Mouse (Mus musculus) spleen, adult 2 months (tissue): ENCODE data around the gene U2af1. TPM values are rescaled to one million over a fixed set of nuclear protein-coding genes. Genes with fewer than 3 reads are reported as not detected.

Experiments used
- DNase-seq, 2 experiments: peaks; one replicate each; pipeline versions ENCODE4 v3.0.0 to v3.0.0-alpha.2; 2012 to 2021; ENCODE audit warnings: low spot score in 2 of 2, low read depth in 1 of 2
- H3K27ac ChIP-seq: fragments of 200-500 bp; 2 replicates; pipeline ENCODE4 v1.5.1; 2012; ENCODE audit warnings: low read length, inconsistent platforms; ENCODE audit not compliant: insufficient read depth
- H3K27me3 ChIP-seq: fragments of 200-500 bp; 2 replicates; pipeline ENCODE4 v1.6.1; 2012; ENCODE audit warnings: mild to moderate bottlenecking, moderate library complexity, low read length, inconsistent platforms; ENCODE audit not compliant: control insufficient read depth, insufficient read depth
- H3K36me3 ChIP-seq: fragments of 200-500 bp; 2 replicates; pipeline ENCODE4 v1.6.1; 2012; ENCODE audit warnings: mild to moderate bottlenecking, low read length, inconsistent platforms; ENCODE audit not compliant: control insufficient read depth, insufficient read depth
- H3K4me1 ChIP-seq: fragments of 200-500 bp; 2 replicates; pipeline ENCODE4 v1.6.1; 2011; ENCODE audit warnings: inconsistent platforms; ENCODE audit not compliant: control insufficient read depth, insufficient read depth, insufficient read length
- H3K4me3 ChIP-seq: fragments of 200-500 bp; 2 replicates; pipeline ENCODE4 v1.5.1; 2011; ENCODE audit warnings: mild to moderate bottlenecking, inconsistent platforms; ENCODE audit not compliant: insufficient read depth, insufficient read length; ENCODE audit errors: extremely low read depth
- CTCF ChIP-seq: fragments of 200-500 bp; IDR thresholded peaks from 2 replicates; pipeline ENCODE4 v1.5.1; 2011; ENCODE audit warnings: mild to moderate bottlenecking, inconsistent platforms; ENCODE audit not compliant: insufficient read depth, insufficient read length, insufficient replicate concordance; ENCODE audit errors: extremely low read depth
- POLR2A ChIP-seq: fragments of 200-500 bp; IDR thresholded peaks from 2 replicates; pipeline ENCODE4 v1.6.1; 2011; ENCODE audit warnings: low read depth, low read length, inconsistent platforms
- WGBS: fragments of 180-500 bp; shearing (Covaris S2); methylation state at CpG from one replicate; pipeline ENCODE4 v1.1.7; 2018; 5-methylcytosine and 5-hydroxymethylcytosine counted together
- polyA plus RNA-seq: library from polyadenylated mRNA; depleted of rRNA; stranded (reverse); fragments of >200 nt; gene quantifications from 2 replicates; pipeline ENCODE4 v1.2.3, GENCODE M21; 2012

U2af1 gene
- polyA plus RNA-seq, 1 experiment: 36.2 TPM

GRCm38 (mm10) chr17:31637866-31638570, 20.7 kb downstream of the U2af1 start:
- Histone ChIP-seq H3K27me3 (peaks cover 20% of the 10 kb centered on the region), H3K36me3 (no peaks in the 10 kb centered on the region), H3K27ac (no peak overlapping the region), H3K4me3 (no peak overlapping the region), H3K4me1 (peaks cover 5% of the 10 kb centered on the region)
- WGBS: 74% methylated on average over 9 of the region's 9 CpGs
- no peak for DNase-seq
- no peak for TF ChIP-seq POLR2A
- no peak for TF ChIP-seq CTCF

DNA sequence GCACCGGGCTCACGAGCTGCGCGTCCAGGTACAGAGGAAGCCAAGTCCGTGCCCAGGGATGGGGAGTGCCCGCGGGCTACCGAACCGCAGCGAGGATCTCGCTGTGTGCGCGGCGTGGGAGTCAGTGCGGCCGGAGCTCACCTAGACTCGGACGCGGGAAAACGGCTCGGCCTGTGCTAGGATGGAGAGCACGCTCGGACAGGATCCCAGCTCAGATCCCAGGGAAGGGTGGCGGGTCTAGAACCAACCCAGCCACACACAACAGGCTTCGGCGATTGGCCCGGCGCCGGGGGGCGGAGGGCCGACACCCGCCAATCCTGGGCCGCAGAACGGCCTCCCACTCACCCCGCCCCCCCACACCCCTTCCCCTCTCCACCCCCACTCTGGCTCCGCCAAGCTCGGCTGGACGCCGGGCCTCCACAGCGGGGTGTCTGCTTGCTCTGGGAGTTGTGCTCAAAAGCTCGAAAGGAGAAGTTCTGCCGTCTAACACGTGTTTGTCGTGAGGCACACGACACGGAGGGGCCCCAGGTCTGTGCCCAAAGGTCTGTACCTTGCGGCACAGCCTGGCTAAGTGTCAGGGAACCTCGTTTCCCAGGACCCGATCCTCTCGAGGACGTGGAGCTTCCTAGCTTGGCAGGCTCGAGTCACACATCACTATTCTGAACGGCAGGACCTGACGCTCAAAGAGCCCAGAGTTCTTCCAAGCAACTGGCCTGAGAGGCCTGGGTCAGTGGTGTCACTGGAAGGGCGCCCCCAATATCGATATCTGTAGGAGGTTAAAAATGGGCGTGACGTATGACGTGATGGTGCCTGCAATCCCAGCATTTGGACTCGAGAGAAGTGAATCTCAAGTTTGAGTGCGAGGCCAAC, 21.5 kb downstream of the U2af1 start, which contains the start of gene Cbs:
Cbs (minus strand) TSS at position 297 of the 870 bp plus-strand sequence.
- DNase-seq: peak in 1 of 2 experiments; percentile 36
- WGBS: 8% methylated on average over 61 of the region's 61 CpGs
- Histone ChIP-seq H3K27ac (no peak within 1 kb of the TSS), H3K27me3 (peaks cover 20% of the 10 kb centered on the region), H3K4me3 (peak within 1 kb of the TSS; percentile 53), H3K36me3 (no peaks in the 10 kb centered on the region), H3K4me1 (peaks cover 5% of the 10 kb centered on the region)
- TF ChIP-seq CTCF: no peak
- TF ChIP-seq POLR2A: no peak

GRCm38 (mm10) chr17:31636277-31636941, 22.3 kb downstream of the U2af1 start:
- H3K4me1 ChIP-seq: peaks cover 5% of the 10 kb centered on the region
- WGBS: 19% methylated on average over 45 of the region's 45 CpGs
- H3K27me3 ChIP-seq: peaks cover 20% of the 10 kb centered on the region
- H3K36me3 ChIP-seq: no peaks in the 10 kb centered on the region
- H3K27ac ChIP-seq: no peak overlapping the region
- DNase-seq: no peak
- TF ChIP-seq CTCF (no peak), POLR2A (no peak)
- peak overlapping the region; percentile 53 for H3K4me3 ChIP-seq

- TF ChIP-seq POLR2A: no peak
- TF ChIP-seq CTCF: no peak
- Histone ChIP-seq H3K27ac (no peak overlapping the region), H3K4me1 (peaks cover 5% of the 10 kb centered on the region), H3K36me3 (no peaks in the 10 kb centered on the region), H3K4me3 (no peak overlapping the region), H3K27me3 (peaks cover 20% of the 10 kb centered on the region)
- 81% methylated on average over 11 of the region's 11 CpGs for WGBS
- no peak for DNase-seq
Observed at GRCm38 (mm10) chr17:31635781-31636180, 22.9 kb downstream of the U2af1 start.

DNA sequence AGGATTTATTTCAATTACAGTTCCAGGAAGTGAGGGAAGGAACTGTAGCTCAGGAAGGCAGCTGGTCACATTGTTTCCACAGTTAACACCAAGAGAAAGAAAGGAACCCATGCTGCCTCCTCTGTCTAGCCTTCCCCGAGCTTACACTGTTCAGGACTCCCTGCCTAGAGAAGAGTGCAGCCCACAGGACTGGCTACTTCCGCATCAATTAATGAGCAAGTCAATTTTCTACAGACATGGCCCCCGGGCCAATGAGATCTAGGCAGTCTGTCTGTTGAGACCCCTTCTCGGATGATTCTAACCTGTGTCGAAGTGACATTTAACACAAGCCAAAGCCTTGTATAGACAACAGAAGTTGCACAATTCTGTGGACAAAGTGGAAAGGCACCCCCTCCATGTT, 23.8 kb downstream of the U2af1 start:
- TF ChIP-seq CTCF: no peak
- no peak for TF ChIP-seq POLR2A
- Histone ChIP-seq H3K4me1 (peaks cover 5% of the 10 kb centered on the region), H3K4me3 (no peak overlapping the region), H3K27ac (no peak overlapping the region), H3K36me3 (no peaks in the 10 kb centered on the region), H3K27me3 (peaks cover 20% of the 10 kb centered on the region)
- 74% methylated on average over 5 of the region's 5 CpGs for WGBS
- no peak for DNase-seq

DNA sequence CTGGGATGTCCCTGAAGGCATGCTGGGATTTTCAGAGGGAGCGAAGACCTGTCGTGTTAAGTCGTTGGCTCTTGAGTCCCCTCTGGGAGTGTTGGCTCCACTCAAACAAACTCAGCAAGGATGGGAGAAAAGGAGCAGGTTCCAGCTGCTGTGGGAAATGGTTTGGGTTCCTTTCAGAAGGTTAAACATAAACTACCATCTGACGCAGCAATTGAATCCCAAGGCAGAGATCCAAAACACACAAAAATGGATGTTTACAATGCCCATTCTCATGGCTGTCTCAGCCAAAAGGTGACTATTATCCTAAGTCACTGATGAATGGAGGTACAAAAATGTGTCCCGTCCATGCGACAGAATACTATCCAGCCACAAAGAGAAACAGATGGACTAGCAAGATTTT, 25.7 kb downstream of the U2af1 start:
- 93% methylated on average over 6 of the region's 6 CpGs for WGBS
- TF ChIP-seq CTCF (no peak), POLR2A (no peak)
- H3K27ac ChIP-seq: no peak overlapping the region
- peaks cover 5% of the 10 kb centered on the region for H3K4me1 ChIP-seq
- no peak overlapping the region for H3K4me3 ChIP-seq
- DNase-seq: no peak
- no peaks in the 10 kb centered on the region for H3K36me3 ChIP-seq
- peaks cover 20% of the 10 kb centered on the region for H3K27me3 ChIP-seq
